Mouse (Mus musculus): ENCODE measurements around the gene Abhd10.

GRCm38 (mm10) chr16:45758726-45759269 lies 16.0 kb upstream of the Abhd10 start:
- TF ChIP-seq CTCF (IDR thresholded peaks at IDR 0.05; ENCODE audit: low read depth) (no peak), EP300 (IDR thresholded peaks at IDR 0.05; ENCODE audit: low read depth) (no peak)

All from liver, embryonic 14.5 days (tissue).